Mouse (Mus musculus): ENCODE results near the gene Mutyh. TPM values are rescaled to one million over a fixed set of nuclear protein-coding genes. Genes with fewer than 3 reads are reported as not detected.

The Mutyh gene
- total RNA-seq (2017): 6.8 and 10.8 TPM in 2 replicates

DNA sequence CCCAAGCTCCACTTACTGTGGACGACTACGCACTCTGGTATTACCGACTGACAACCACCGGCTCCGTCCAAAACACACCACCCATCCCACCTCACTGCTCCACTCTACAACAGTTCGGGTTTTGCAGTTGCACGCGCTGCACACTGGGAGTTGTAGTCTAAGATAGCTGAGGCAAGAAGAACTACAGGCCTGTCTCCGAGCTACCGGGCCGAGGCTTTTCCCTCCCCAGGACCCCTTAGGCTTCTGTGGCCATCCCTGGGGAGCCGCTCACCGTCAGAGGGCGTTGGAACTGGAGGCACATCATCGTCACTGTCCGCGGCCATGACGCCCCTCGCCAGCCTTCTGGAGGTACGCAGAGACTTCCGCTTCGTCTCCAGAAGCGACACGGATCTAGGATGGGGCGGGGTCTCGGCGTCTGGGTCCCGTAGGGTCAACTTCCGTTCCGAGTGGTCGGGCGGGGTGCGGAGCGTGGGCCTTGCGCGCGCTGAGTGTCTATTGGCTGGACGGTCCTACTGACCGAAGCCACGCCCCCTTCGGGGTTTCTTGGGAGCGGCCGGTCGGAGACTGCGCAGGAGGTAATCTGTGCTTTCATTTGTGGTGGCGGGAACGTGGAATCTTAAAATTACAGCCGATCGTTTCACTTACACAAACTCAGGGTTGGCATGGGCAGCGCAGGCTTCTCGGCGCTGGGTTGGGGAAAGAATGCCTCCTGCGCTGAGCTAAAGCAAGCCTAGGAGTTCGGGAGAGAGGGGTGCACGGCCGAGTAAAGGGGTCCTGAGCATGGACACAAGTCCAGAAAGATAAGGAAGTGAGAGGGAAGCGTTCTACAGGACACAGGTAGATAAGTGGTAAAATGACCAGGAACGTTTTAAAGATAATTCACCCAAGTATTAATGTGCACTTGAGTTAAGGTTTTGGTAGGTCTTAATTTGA is at the start of gene Mutyh, which contains the start of gene Toe1:
Gene Mutyh (plus strand): TSS at position 527 of the 933 bp plus-strand sequence.
Gene Toe1 (minus strand): TSS at position 444 of the 933 bp plus-strand sequence.
- peak; percentile 98 to 100 for ATAC-seq (replicated peaks in 1 of 2; ENCODE audit: insufficient read depth in 1 of 2, low FRiP score in 2 of 2, low TSS enrichment in 1 of 2, low read depth in 1 of 2, poor library complexity in 2 of 2, severe bottlenecking in 2 of 2)

DNA sequence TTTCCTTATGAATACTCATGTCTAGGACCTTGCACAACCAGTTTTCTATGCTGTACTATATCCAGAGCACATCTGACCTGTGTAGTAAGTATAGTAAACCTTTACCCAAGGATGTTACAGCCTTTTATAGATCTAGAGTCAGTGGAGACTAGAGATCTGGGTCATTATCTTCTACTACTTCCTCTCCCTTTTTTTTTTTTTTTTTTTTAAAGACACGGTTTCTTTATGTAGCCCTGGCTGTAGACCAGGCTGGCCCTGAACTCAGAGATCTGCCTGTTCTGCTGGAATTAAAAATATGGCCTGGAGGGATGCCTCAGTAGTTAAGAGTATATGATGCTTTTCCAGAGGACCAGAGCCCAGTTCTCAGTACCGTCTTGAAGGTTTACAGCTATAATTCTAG is 45.6 kb upstream of the Mutyh start:
- ATAC-seq (replicated peaks in 1 of 2; ENCODE audit: insufficient read depth in 1 of 2, low FRiP score in 2 of 2, low TSS enrichment in 1 of 2, low read depth in 1 of 2, poor library complexity in 2 of 2, severe bottlenecking in 2 of 2): no peak

DNA sequence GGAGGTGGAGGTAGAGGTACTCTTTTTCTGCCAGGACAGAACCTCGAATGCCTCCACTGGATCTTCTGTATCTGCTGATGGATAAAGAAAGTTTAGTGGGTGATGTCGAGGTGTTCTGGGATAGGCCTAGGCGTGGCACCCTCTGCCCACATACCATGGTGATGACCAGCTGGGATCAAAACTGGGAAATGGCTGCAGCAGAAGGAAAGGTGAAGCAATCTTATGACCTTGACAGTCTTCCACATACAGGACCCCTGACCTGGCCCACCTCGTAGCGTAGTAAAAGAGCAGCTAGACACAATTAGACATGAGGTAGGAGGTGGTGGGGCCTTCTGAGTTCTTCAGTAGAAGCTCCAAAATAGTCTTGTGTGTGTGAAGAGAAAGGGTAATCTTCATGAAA is 43.5 kb upstream of the Mutyh start:
- no peak for ATAC-seq (replicated peaks in 1 of 2; ENCODE audit: insufficient read depth in 1 of 2, low FRiP score in 2 of 2, low TSS enrichment in 1 of 2, low read depth in 1 of 2, poor library complexity in 2 of 2, severe bottlenecking in 2 of 2)

DNA sequence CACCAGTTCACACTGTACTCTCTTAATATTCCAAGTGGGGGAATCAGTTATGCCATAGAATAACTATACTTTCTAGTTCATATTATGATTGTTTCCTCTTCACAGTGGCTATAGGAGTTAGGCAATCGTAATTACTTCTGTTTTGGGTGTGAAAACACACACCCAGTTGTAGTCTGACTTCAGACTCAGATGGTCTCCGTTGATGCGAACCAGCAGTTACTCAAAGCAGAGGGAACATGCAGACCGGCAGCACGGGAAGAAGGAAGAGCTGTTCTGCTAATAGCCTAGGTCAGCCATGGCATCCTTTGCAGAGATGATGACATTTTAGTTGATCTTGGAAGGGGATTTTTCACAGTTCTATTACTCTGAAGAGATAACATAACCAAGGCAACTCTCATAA is 39.0 kb upstream of the Mutyh start:
- ATAC-seq (replicated peaks in 1 of 2; ENCODE audit: insufficient read depth in 1 of 2, low FRiP score in 2 of 2, low TSS enrichment in 1 of 2, low read depth in 1 of 2, poor library complexity in 2 of 2, severe bottlenecking in 2 of 2): no peak

DNA sequence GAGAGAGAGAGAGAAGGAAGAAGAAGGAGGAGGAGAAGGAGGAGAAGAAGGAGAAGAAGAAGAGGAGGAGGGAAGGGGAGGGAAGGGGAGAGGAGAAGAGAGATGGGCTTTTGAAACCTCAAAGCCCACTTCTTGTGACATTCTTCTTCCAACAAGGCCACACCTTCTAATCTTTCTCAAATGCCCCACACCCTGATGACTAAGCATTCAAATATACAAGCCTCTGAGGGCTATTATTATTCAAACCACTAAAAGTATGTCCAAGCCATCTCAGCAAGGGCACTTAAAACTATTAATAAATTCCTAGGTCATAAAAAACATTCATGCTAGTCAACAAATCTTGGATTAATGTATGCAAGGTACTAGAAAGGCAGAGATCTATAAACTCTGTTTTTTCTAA is 38.5 kb upstream of the Mutyh start:
- no peak for ATAC-seq (replicated peaks in 1 of 2; ENCODE audit: insufficient read depth in 1 of 2, low FRiP score in 2 of 2, low TSS enrichment in 1 of 2, low read depth in 1 of 2, poor library complexity in 2 of 2, severe bottlenecking in 2 of 2)

DNA sequence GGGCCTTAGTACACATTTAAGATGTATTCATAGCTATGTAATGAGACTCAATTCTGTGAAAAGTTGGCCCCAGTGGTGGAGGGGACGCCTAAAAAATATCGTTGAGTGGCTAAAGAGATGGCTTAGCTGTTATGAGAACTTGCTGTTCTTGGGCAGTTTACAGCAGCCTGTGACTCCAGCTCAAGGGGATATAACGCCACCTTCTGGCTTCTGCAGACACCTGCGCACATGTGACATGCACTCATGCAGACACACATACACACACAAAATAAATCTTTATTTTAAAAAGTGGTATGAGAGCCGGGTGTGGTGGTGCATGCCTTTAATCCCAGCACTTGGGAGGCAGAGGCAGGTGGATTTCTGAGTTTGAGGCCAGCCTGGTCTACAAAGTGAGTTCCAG is 31.1 kb upstream of the Mutyh start:
- ATAC-seq (replicated peaks in 1 of 2; ENCODE audit: insufficient read depth in 1 of 2, low FRiP score in 2 of 2, low TSS enrichment in 1 of 2, low read depth in 1 of 2, poor library complexity in 2 of 2, severe bottlenecking in 2 of 2): no peak

DNA sequence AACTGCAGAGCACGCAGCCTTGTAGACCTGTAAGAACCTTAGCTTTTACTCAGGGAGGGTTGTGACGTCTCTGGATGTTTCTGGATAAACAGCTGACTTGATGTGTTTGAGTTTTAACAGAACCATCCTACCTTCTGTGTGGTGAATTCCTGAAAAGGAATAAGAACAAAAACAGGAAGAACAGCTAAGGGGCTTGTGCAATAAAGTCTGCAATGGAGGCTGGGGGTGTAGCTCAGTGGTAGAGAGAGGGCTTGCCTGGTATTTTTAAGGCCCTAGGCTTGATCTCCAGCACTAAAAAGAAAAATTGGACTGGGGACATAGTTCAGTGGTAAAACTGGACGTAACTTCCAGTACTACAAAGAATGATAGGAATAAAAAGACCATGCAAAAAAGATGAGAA is 30.4 kb upstream of the Mutyh start:
- no peak for ATAC-seq (replicated peaks in 1 of 2; ENCODE audit: insufficient read depth in 1 of 2, low FRiP score in 2 of 2, low TSS enrichment in 1 of 2, low read depth in 1 of 2, poor library complexity in 2 of 2, severe bottlenecking in 2 of 2)

DNA sequence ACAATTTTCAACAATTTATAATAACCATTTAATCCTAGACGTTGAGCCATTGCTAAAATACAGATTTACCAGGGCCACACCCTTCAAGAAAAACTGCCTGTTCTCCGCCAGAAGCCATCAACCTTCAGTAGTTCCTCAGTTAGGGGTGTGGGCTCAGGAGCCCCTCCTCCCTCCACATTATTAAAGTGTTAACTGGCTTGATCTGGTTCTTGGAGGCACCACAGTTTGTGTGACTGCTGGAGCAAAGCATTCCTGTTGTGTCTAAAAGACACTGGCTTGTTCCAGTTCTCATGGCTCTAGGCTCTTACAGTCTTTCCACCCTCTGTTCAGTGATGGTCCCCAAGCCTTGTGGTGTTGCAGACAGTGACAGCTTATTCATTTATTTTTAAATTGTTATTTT is 27.0 kb upstream of the Mutyh start:
- no peak for ATAC-seq (replicated peaks in 1 of 2; ENCODE audit: insufficient read depth in 1 of 2, low FRiP score in 2 of 2, low TSS enrichment in 1 of 2, low read depth in 1 of 2, poor library complexity in 2 of 2, severe bottlenecking in 2 of 2)

DNA sequence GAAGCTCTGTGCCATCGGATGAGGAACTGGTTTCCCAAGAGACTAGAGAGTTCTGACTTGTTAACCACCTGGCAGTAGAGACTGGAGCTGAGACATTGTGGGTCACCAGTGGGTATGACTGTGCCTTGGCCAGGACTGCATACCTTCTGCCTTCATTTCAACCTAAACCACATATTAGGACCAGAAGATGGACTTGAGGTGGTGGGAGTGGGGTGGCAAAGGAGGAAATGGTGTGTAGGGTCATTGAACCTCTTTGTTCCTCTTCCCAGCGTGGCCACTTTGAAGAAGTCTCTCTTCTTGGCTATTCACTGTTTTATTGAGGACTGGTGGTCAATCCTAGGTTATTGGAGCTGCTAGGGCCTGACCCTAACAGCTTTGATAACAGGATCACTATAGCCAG is 26.2 kb upstream of the Mutyh start:
- no peak for ATAC-seq (replicated peaks in 1 of 2; ENCODE audit: insufficient read depth in 1 of 2, low FRiP score in 2 of 2, low TSS enrichment in 1 of 2, low read depth in 1 of 2, poor library complexity in 2 of 2, severe bottlenecking in 2 of 2)

DNA sequence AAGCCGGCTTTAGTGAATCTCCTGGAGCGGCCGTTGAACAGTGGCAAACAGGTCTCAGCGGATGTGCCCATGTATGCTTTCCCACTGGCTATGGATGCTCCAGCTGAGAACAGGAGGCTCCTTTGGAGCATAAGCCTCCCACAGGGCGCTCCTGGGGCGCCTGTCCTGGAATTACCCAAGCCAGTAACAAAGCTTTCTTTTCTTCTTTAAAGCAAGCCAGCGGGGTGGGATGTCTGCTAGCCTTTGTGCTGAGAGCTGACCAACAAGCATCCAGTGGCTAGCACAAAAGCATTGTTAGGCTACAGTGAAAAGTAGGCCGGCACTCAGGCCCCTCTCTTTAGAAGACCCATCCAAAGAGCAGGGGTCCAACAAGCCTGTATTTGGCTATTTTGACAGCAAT is 25.4 kb upstream of the Mutyh start:
- no peak for ATAC-seq (replicated peaks in 1 of 2; ENCODE audit: insufficient read depth in 1 of 2, low FRiP score in 2 of 2, low TSS enrichment in 1 of 2, low read depth in 1 of 2, poor library complexity in 2 of 2, severe bottlenecking in 2 of 2)

DNA sequence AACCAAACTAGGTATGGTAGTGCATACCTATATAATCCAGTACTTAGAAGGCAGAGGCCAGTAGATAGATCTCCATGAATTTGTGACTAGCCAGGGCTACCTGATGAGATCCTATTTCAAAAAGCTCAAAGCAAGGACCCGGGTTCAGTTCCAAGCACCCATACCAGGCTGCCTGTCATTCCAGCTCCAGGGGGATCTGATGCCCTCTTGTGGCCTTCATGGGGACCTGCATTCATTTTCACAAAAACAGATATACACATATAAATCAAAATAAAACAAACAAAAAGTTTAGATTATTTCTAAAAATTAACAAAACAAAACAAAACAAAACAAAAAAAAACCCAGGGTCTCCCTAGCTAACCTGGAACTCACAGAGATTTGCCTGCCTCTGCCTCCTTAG is 20.9 kb upstream of the Mutyh start:
- no peak for ATAC-seq (replicated peaks in 1 of 2; ENCODE audit: insufficient read depth in 1 of 2, low FRiP score in 2 of 2, low TSS enrichment in 1 of 2, low read depth in 1 of 2, poor library complexity in 2 of 2, severe bottlenecking in 2 of 2)

DNA sequence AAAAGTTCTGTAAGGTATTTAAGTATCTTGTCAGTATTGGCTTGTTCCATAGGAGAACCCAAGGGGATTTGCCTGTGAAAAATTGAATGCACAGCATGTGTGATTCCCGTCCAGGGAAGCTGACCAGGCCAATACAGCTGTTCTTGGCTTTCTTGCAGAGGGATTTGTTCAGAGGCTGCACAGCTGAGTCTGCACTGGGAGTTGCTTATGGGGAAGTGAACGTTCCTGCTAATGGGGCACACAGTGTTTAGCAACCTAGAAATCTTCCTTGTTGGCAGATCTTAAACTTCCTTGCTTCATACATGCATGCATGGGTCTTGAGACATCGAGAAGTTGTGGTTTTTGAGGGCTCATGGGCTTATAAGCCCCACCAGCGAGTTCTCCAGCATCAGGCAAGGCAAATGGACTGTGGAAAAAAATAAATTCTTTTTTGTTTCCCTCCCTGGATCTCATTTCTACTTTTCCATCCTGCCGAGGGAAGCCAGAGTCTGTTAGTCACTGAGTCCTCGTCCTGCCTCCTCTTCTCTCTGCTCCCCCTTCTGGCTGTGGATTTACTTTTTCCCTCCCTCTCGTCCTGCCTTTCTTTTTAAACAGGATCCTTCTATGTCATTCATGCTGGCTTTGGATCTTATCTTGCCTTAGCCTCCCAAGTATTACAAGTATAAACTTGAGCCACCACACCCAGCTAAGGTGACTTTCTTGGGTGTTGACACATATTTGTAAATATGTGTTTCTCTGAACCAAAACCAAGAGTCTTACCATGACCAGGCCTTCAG is 19.4 kb upstream of the Mutyh start:
- ATAC-seq (replicated peaks in 1 of 2; ENCODE audit: insufficient read depth in 1 of 2, low FRiP score in 2 of 2, low TSS enrichment in 1 of 2, low read depth in 1 of 2, poor library complexity in 2 of 2, severe bottlenecking in 2 of 2): peak; percentile 67 to 80

DNA sequence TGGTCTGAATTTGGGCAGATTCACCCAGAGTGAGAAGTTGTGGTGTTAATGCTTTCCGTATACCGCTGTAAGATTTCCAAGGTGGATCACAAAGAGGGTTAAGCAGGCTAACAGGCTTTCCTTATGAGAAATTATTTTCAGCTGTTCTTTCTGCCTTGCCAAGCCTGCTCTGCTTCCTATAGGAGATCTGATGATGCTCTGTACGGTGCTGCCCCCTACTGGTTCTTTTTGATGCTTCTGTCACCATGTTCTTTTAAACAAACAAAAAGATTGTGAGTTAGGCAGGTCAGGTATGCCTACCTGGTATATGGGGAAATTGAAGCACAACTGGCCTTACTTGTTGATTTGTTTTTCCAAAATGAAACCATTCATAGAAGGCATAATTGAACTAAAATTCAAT is 18.6 kb upstream of the Mutyh start:
- peak; percentile 78 to 83 for ATAC-seq (replicated peaks in 1 of 2; ENCODE audit: insufficient read depth in 1 of 2, low FRiP score in 2 of 2, low TSS enrichment in 1 of 2, low read depth in 1 of 2, poor library complexity in 2 of 2, severe bottlenecking in 2 of 2)

DNA sequence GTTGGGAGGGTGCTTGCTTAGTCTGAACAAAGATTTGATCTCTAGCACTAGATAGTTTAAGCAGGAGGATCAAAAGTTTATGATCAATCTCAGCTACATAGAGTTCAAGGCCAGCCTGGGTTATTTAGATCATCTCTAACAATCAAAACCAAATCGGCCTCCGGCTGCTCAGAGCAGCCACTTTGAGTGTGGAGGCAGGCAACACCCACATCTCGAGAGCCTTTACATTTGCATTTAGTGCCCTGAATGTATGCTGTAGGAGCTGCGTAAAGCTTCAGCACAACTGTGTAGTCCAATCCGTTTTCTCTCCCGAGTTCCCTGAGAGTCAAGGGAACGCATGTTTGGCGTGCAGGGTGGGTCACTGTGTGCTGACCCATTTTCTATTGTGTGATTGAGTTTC is 15.1 kb upstream of the Mutyh start:
- no peak for ATAC-seq (replicated peaks in 1 of 2; ENCODE audit: insufficient read depth in 1 of 2, low FRiP score in 2 of 2, low TSS enrichment in 1 of 2, low read depth in 1 of 2, poor library complexity in 2 of 2, severe bottlenecking in 2 of 2)

DNA sequence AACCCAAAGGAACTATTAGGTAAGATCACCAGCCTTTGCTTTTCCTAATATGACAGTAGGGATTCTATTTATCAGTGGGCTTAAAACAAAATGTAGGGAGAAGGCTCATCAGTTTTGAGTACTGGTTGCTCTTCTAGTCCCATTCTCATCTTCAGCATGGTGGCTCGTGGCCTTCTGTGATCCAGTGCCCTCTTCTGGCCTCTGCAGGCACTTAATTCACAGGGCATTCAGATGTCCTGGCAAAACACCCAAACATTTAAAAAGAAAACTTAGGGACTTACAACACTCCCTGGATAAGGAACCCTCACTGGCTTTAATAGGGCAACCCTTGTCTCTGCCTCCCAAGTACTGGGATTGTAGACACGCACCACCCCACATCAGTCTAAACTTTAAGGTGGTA is 13.2 kb upstream of the Mutyh start:
- ATAC-seq (replicated peaks in 1 of 2; ENCODE audit: insufficient read depth in 1 of 2, low FRiP score in 2 of 2, low TSS enrichment in 1 of 2, low read depth in 1 of 2, poor library complexity in 2 of 2, severe bottlenecking in 2 of 2): no peak

DNA sequence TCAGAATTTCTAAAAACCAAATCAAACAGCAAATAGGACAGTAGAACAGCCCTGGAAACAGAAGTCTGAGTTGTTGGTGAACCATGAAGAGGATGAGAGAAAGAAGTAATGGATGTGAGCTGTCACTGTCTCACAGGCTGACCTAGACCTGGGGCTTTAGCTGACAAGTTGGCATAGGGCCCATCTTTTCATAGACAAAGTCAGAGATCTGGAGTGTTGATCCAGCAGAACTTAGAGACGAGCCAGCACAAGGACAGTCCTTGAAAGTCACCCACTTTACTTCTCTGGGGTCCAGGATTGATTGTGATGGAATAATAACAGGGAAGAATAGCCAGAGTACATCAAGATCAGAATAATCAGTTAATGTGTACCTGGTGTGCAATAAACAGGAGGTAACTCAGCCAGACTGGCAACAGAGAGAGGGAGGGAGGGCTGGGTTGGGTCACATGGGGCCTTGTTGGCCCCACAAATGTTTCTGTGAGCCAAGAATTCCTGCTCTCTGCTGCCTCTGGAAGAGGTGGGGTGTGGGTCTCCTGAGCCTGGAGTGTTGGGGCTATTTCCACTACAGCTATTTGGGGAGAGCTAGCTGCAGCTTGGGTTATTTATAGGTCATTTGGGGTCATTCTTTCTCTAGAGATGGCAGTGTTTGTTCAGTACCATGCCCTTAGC is 10.9 kb upstream of the Mutyh start:
- ATAC-seq (replicated peaks in 1 of 2; ENCODE audit: insufficient read depth in 1 of 2, low FRiP score in 2 of 2, low TSS enrichment in 1 of 2, low read depth in 1 of 2, poor library complexity in 2 of 2, severe bottlenecking in 2 of 2): no peak

DNA sequence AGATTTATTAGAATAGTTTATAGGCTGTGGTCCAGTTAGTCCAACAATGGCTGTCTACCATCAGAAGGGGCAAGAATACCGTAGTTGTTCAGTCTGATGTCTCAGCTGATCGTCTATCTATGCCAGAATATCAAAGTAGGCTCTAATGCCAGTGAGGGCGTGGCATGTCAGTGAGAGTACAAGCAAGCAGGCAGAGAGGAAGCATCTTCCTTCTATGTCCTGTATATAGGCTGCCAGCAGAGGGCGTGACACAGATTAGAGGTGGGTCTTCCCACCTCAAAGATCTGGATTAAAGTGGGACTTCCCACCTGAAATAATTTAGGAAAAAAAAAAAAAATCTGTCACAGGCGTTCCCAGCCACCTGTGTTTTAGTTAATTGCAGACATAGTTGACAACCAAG is 7.6 kb upstream of the Mutyh start:
- peak; percentile 59 to 60; a peak in 3 of 4 replicates for ATAC-seq (replicated peaks in 1 of 2; ENCODE audit: insufficient read depth in 1 of 2, low FRiP score in 2 of 2, low TSS enrichment in 1 of 2, low read depth in 1 of 2, poor library complexity in 2 of 2, severe bottlenecking in 2 of 2)

DNA sequence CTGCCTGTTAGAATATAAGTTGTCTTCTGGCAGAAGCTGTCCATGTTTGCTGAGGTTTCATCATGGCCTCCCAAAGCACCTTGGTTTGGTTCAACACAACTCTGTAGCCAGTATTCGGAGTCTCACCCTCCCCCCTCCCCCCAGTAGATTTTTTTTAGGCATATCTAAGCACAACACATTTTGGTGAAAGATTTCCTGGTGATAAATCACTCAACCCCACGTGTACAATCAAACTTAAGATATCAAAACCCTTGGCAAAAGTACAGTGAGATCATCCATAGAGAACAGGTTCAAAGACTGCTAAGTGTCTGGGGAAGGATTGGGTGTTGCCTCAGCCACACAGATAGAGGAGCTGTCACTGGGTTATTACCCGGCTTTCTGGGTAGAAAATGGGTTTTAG is 3.5 kb downstream of the Mutyh start:
- ATAC-seq (replicated peaks in 1 of 2; ENCODE audit: insufficient read depth in 1 of 2, low FRiP score in 2 of 2, low TSS enrichment in 1 of 2, low read depth in 1 of 2, poor library complexity in 2 of 2, severe bottlenecking in 2 of 2): no peak
